Mouse (Mus musculus): Measurements from ENCODE around the gene Kcnd2. TPM values are rescaled to one million over a fixed set of nuclear protein-coding genes. Genes with fewer than 3 reads are reported as not detected.

Kcnd2 gene
- 0.07 and 0.12 TPM in 2 replicates for polyA plus RNA-seq (2012; rRNA removed)

GRCm38 (mm10) chr6:21215491-21216191, at the start of gene Kcnd2:
Kcnd2 (plus strand) TSS chr6:21215503.

Measured in colon, adult 2 months (tissue).